Mouse (Mus musculus): ENCODE results near the gene Entpd7. TPM values are rescaled to one million over a fixed set of nuclear protein-coding genes. Genes with fewer than 3 reads are reported as not detected.

Entpd7 gene
- total and polyA plus RNA-seq, 2 experiments from 2014 or later, result 6.9 to 8.2 TPM

DNA sequence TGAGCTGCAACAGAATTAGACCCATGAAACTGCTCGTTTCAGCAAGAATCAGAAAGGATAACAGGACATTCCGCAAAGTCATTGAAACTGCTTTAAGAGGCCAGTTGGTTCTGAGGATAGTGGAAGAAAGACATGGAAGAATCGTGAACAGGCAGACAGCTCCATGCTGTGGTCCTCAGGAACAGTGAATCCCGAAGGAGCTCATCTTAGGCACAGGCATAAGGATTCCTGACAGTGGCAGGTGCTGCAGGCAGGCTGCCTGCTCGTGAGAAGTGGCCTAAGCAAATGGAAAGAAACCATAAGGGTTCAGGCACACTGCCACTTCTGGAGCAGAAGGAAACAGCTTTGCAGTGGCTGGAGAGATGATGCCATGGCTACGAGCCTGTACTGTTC lies 10.3 kb downstream of the Entpd7 start:
- no peaks in the 10 kb centered on the region for H3K4me1 ChIP-seq (ENCODE audit: insufficient read depth, low read length)
- 86% methylated on average over 6 of the region's 6 CpGs for WGBS
- no peak overlapping the region for H3K27ac ChIP-seq (ENCODE audit: low read depth, low read length)
- H3K4me2 ChIP-seq (ENCODE audit: low read depth, low read length, poor library complexity, severe bottlenecking), result no peak overlapping the region
- H3K36me3 ChIP-seq (ENCODE audit: insufficient read depth, low read length), result peaks cover 19% of the 10 kb centered on the region
- no peak overlapping the region for H3K9ac ChIP-seq (replicated peaks; ENCODE audit: low read length, poor library complexity, severe bottlenecking)
- DNase-seq (ENCODE audit: low spot score) (no peak), ATAC-seq (ENCODE audit: low FRiP score) (no peak)
- H3K27me3 ChIP-seq (ENCODE audit: insufficient read depth, low read length), result no peaks in the 10 kb centered on the region
- H3K9me3 ChIP-seq (ENCODE audit: low read length), result no peaks in the 10 kb centered on the region
- no peak for TF ChIP-seq CTCF (IDR thresholded peaks at IDR 0.05)
- H3K4me3 ChIP-seq (ENCODE audit: low read depth, low read length), result no peak overlapping the region

DNA sequence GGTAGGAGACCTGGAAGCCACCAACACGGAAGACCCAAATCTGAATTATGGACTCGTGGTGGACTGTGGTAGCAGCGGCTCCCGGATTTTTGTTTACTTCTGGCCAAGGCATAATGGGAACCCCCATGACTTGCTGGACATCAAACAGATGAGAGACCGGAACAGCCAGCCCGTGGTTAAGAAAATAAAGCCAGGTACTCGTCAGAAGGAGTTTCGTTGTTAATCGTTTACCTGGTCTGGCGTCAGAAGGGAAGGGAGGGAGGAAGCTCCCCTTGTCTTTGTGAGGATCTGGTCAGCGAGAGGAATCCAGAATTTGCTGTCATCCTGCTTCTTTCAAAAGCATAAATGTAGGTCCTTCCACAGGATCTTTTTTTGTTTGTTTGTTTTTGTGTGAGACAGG lies 14.7 kb downstream of the Entpd7 start:
- H3K4me3 ChIP-seq (ENCODE audit: low read depth, low read length), result no peak overlapping the region
- no peak overlapping the region for H3K27ac ChIP-seq (ENCODE audit: low read depth, low read length)
- 93% methylated on average over 11 of the region's 11 CpGs for WGBS
- H3K36me3 ChIP-seq (ENCODE audit: insufficient read depth, low read length), result peaks cover 44% of the 10 kb centered on the region
- ATAC-seq (ENCODE audit: low FRiP score), result no peak
- H3K27me3 ChIP-seq (ENCODE audit: insufficient read depth, low read length), result no peaks in the 10 kb centered on the region
- H3K4me1 ChIP-seq (ENCODE audit: insufficient read depth, low read length), result no peaks in the 10 kb centered on the region
- no peaks in the 10 kb centered on the region for H3K9me3 ChIP-seq (ENCODE audit: low read length)
- H3K9ac ChIP-seq (replicated peaks; ENCODE audit: low read length, poor library complexity, severe bottlenecking), result no peak overlapping the region
- no peak for DNase-seq (ENCODE audit: low spot score)
- TF ChIP-seq CTCF (IDR thresholded peaks at IDR 0.05), result no peak
- no peak overlapping the region for H3K4me2 ChIP-seq (ENCODE audit: low read depth, low read length, poor library complexity, severe bottlenecking)

DNA sequence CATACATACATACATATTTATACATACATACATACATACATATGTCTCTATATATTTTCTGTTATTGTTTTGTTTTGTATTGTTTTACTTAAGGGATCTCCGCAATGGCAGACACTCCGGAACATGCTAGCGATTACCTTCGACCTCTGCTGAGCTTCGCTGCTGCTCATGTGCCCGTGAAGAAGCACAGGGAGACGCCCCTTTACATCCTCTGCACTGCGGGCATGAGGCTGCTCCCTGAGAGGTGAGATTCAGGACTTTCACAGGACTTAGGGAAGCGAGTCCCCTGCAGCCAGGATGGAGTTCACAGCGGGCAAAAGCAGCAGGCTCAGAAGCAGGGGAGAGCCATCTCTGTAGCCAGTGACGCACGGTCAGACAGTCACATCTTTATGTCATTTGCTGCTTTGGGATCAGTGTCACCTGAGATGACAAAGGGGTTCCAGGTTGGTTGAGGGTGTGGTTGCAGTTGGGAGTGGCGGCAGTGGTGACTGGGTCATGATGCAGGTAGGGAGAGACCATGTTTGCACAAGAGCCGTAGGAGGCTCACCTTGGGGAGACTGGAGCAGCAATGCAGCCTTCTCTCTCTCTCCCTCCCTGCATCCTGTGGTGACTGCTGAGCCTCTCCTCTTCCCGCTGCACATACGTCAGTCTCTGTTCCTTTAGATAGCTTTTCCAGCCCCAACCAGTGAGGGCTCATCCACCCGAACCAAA lies 15.5 kb downstream of the Entpd7 start:
- ATAC-seq (ENCODE audit: low FRiP score) (no peak), DNase-seq (ENCODE audit: low spot score) (no peak)
- H3K4me1 ChIP-seq (ENCODE audit: insufficient read depth, low read length), result no peaks in the 10 kb centered on the region
- no peak for TF ChIP-seq CTCF (IDR thresholded peaks at IDR 0.05)
- no peaks in the 10 kb centered on the region for H3K27me3 ChIP-seq (ENCODE audit: insufficient read depth, low read length)
- H3K4me3 ChIP-seq (ENCODE audit: low read depth, low read length), result no peak overlapping the region
- H3K27ac ChIP-seq (ENCODE audit: low read depth, low read length), result no peak overlapping the region
- H3K9me3 ChIP-seq (ENCODE audit: low read length), result no peaks in the 10 kb centered on the region
- peaks cover 41% of the 10 kb centered on the region for H3K36me3 ChIP-seq (ENCODE audit: insufficient read depth, low read length)
- 91% methylated on average over 17 of the region's 17 CpGs for WGBS
- H3K4me2 ChIP-seq (ENCODE audit: low read depth, low read length, poor library complexity, severe bottlenecking), result no peak overlapping the region
- no peak overlapping the region for H3K9ac ChIP-seq (replicated peaks; ENCODE audit: low read length, poor library complexity, severe bottlenecking)

DNA sequence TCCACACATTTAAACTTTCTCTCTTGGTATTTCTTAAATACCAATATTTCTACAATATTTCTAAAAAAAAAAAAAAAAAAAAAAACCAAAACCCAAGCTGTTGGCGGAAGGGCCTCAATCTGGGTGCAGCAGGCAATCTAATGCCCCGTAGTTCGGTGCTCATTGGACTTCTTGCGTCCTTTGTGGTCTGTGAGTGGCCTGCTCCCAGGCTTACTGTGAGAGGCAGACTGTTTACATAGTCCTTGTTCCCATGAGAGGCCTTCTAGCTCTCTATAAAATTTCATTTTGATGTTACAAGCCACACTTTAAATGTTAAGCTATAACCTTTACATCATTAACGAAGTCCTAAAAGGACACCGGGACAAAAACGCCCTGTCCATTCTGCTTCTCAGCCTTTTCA lies 18.7 kb downstream of the Entpd7 start:
- H3K36me3 ChIP-seq (ENCODE audit: insufficient read depth, low read length), result peaks cover 40% of the 10 kb centered on the region
- TF ChIP-seq CTCF (IDR thresholded peaks at IDR 0.05), result no peak
- H3K4me1 ChIP-seq (ENCODE audit: insufficient read depth, low read length), result no peaks in the 10 kb centered on the region
- no peaks in the 10 kb centered on the region for H3K27me3 ChIP-seq (ENCODE audit: insufficient read depth, low read length)
- no peak overlapping the region for H3K27ac ChIP-seq (ENCODE audit: low read depth, low read length)
- 97% methylated on average over 7 of the region's 7 CpGs for WGBS
- H3K4me2 ChIP-seq (ENCODE audit: low read depth, low read length, poor library complexity, severe bottlenecking), result no peak overlapping the region
- no peak for ATAC-seq (ENCODE audit: low FRiP score)
- no peak overlapping the region for H3K9ac ChIP-seq (replicated peaks; ENCODE audit: low read length, poor library complexity, severe bottlenecking)
- DNase-seq (ENCODE audit: low spot score), result no peak
- H3K9me3 ChIP-seq (ENCODE audit: low read length), result no peaks in the 10 kb centered on the region
- H3K4me3 ChIP-seq (ENCODE audit: low read depth, low read length), result no peak overlapping the region

DNA sequence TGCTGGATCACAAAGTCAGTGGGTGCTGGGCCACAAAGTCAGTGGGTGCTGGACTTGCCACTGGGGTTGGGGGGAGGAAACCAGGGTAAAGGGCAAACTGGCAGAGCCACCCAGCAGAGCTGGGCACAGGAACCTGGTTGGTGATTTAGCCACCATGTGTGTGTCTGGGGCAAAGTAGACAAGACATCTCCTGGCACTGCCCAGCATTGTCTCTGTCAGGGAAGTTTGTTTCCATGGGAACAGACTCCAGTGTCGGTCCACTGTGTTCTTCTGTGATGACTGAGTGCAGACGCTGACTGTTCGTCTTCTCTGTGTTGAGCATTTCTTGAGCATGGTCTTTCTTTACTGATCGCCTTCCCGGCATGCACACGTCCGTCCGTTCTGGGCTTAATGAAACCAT lies 19.8 kb downstream of the Entpd7 start:
- Histone ChIP-seq H3K9me3 (ENCODE audit: low read length) (no peaks in the 10 kb centered on the region), H3K4me1 (ENCODE audit: insufficient read depth, low read length) (no peaks in the 10 kb centered on the region), H3K4me3 (ENCODE audit: low read depth, low read length) (no peak overlapping the region), H3K36me3 (ENCODE audit: insufficient read depth, low read length) (peaks cover 36% of the 10 kb centered on the region), H3K9ac (replicated peaks; ENCODE audit: low read length, poor library complexity, severe bottlenecking) (no peak overlapping the region), H3K4me2 (ENCODE audit: low read depth, low read length, poor library complexity, severe bottlenecking) (no peak overlapping the region), H3K27me3 (ENCODE audit: insufficient read depth, low read length) (no peaks in the 10 kb centered on the region), H3K27ac (ENCODE audit: low read depth, low read length) (no peak overlapping the region)
- TF ChIP-seq CTCF (IDR thresholded peaks at IDR 0.05), result no peak
- ATAC-seq (ENCODE audit: low FRiP score), result no peak
- DNase-seq (ENCODE audit: low spot score), result peak; percentile 28
- 58% methylated on average over 8 of the region's 8 CpGs for WGBS

DNA sequence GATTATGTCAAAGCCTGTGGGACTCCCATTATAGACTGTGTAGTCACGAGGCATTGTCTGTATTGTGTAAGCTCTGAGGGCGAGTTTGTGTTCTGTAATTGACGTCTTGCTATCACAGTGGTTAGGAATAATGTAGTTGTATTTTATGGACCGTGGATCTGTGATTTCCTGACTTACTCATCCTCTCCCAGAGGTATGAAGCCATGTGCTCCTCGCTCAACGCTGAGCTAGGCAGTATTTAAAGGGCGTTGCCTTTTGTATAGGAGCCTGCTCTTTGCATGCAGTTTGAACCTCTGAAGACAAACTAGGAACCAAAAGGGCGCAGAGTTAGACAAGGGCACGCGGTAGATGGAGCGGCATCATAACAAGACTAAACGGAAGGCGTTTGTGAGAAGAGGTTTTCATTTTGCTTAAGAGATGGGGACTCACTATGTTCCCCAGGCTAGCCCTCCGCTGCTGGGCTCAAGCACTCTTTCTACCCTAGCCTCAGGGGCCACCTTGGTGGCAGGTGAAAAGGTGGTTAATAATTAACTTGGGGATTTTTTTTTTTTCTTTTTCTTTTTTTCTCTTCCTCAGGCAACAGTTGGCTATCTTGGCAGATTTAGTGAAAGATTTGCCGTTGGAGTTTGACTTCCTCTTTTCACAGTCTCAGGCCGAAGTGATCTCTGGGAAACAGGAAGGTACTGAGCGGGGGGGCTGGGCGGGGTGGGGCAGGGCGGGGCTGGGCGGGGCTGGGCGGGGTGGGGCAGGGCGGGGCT lies 21.9 kb downstream of the Entpd7 start:
- WGBS, result 62% methylated on average over 22 of the region's 22 CpGs
- Histone ChIP-seq H3K9me3 (ENCODE audit: low read length) (no peaks in the 10 kb centered on the region), H3K36me3 (ENCODE audit: insufficient read depth, low read length) (peaks cover 24% of the 10 kb centered on the region), H3K9ac (replicated peaks; ENCODE audit: low read length, poor library complexity, severe bottlenecking) (no peak overlapping the region), H3K27me3 (ENCODE audit: insufficient read depth, low read length) (no peaks in the 10 kb centered on the region), H3K4me3 (ENCODE audit: low read depth, low read length) (no peak overlapping the region), H3K4me2 (ENCODE audit: low read depth, low read length, poor library complexity, severe bottlenecking) (no peak overlapping the region), H3K4me1 (ENCODE audit: insufficient read depth, low read length) (no peaks in the 10 kb centered on the region), H3K27ac (ENCODE audit: low read depth, low read length) (no peak overlapping the region)
- ATAC-seq (ENCODE audit: low FRiP score), result no peak
- no peak for TF ChIP-seq CTCF (IDR thresholded peaks at IDR 0.05)
- no peak for DNase-seq (ENCODE audit: low spot score)

Measured in midbrain, postnatal 0 days (tissue).